Mouse (Mus musculus): Measurements from ENCODE around the gene Gskip.

The Gskip gene

DNA sequence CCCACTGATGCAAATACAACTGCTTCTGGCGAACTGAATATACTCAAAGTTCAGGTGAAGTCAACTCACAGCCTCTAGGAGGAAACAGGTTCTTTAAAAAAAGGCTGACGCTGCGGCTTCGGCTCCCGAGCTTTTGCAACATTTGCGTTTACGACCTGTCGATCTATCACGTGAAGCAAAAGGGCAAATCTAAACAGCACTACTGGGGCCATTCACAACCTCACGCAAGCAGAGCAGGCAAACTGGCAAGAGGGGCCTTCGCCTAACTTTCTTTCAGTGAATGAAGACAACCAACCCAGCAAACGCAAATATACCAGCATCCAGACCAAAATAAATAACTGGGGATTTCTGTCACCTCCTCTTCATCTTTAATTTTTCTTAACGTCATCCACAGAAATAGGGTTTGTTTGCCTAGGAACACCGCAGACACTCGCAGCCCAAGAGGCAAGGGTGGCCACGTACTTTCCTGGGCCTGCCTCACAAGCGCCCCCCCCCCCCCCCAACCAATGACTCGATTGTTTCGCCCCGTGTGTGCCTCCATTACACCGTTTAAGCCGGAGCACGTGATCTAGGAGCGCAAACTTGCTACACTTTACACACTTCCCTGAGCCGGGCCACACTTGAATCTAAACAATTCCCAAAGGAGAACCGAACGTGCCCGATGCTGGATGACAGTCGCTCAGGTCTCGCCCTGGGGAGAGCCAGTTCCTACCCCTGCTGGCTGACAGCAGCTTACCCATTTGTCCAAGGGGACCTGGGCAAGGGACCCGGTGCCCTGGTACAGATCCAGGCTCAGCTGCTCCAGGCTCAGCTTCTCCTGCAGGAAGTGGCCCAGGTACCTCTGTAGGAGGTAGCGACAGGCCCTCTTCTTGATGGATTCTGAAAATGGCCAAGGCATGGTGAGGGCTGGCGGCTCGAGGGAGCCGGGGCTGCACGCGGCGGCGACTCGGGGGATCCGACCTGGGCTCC is at the start of gene Gskip:
Gskip (plus strand) TSS at position 897 of the 969 bp plus-strand sequence.
- peak; percentile 33 to 41 for DNase-seq

DNA sequence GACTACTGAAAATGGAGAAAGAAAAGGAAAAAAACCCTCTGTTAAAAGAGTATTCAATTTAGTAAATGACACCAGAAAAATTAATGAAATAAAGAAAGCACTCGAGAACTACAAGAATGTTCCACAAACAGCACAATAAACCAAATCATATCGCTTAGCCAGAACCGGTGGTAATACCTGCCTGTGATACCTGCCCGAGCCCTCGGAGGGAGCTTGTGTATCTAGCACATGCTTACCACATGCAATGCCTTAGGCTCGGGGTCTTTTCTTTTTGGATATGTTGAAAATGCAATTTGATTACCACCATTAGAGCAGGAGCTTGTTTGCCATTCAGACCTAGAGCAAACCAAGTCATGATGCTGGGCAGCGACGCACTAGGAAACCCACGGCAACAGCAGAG is 48.1 kb upstream of the Gskip start:
- no peak for DNase-seq

DNA sequence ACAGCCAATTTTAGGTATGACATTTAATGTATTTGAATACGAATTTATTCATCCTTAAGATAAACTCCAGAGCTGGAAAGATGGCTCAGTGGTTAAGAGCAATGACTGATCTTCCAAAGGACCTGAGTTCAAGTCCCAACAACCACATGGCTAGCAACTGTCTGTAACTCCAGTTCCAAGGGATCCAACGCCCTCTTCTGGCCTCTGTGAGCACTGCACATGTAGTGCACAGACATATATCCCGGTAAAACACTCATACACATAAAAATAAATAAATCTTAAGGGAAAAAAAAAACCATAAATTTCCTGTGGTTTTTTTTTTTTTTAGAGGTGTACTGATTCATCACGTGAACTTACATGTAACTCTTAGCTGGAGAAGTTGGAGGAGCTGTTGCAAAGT is 47.1 kb upstream of the Gskip start:
- DNase-seq = no peak

DNA sequence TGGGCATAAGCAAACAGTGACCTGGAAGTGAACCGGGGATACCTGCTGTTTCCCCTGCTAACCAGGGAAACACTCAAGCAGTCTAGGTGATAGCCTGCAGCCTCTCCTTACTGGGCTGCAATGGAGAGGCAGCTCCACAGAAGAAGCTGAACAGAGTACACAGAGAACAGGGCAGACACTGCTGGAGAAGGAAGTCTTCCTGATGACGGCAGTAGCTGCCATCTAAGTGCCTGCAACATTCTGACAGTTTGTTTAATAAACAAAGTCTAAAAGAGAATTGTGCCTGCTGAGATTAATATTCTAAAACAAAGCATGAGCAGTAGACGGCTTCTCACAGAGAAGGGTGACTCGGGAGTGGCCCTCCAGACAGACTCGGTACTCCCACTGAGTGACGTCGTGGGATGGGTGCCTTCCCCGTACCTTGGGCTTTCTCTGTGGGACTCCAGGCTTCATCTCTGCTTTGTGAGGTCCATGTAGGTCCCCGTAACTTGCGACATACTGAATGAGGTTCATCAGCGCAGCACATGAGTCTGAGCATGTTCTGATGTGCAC is 41.8 kb upstream of the Gskip start:
- peak; percentile 6 to 28 for DNase-seq

DNA sequence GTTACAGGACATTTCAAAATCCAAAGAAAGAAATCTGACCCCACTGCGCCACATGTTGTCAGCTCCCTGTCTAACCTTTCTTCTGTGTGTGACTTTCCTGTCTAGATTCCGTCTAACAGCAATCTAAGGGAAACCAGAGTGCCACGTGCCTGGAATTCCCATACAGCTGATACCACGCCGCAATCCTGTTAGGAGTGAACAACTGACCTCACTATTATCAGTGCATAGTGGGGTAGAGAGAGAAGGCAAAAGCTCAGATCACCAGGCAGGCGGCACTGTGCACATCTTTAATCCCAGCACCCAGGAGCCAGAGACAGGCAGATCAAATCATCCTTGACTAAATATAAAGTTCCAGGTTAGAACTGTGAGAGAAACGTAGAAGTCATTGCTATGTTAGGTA is 28.8 kb upstream of the Gskip start:
- DNase-seq = no peak

DNA sequence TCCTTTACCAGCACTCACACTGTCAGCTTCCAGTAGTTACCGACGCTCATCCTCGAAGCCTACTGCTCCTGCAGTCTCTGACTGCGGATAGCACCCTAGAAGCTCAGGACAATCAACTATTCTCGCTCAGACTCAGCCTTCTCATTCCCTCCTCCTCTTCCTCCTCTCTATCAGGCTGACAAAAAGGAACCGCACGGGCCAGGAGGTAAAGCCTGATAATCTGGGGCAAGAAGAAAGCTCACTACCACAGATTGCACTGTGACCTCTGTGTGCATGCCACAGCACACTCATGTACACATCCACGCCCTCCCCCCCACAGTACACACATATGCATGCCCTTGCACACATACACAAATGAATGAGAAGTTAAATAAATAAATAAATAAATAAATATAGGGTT is 8.4 kb upstream of the Gskip start:
- no peak for DNase-seq

DNA sequence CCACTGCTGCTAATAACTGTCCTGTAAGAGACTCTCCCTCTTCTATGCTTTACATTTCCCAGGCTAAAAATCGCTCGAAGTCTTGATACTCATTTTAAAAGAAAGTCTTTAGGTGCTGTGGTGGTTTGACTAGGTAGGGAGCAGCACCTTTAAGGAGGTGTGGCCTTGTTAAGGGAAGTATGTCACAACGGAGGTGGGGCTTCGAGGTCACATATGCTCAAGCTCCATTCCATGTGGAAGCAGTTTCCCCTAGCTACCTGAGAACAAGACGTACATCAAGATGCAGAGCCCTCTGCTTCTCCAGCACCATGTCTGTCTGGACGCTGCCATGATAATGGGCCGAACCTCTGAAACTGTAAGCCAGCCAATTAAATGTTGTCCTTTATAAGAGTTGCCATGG is 6.4 kb upstream of the Gskip start:
- DNase-seq = no peak

DNA sequence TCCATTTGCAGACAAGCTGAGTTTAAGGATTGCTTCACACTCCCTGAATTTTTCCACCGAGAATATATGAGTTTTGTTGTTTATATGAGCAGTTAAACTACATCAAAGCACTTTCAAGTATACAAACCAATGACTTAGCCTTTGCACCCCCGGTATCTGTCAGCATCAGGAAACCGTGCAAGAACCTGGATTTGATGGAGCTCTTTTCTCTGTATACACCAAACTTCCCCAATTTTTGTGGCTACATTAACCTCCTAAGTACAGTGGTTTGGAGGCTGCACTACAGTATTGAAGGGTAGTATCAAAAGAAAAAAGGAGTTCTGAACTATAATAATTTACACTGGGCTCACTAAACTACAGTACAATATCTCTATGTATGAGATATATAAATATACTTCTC is 5.9 kb upstream of the Gskip start:
- DNase-seq = no peak

DNA sequence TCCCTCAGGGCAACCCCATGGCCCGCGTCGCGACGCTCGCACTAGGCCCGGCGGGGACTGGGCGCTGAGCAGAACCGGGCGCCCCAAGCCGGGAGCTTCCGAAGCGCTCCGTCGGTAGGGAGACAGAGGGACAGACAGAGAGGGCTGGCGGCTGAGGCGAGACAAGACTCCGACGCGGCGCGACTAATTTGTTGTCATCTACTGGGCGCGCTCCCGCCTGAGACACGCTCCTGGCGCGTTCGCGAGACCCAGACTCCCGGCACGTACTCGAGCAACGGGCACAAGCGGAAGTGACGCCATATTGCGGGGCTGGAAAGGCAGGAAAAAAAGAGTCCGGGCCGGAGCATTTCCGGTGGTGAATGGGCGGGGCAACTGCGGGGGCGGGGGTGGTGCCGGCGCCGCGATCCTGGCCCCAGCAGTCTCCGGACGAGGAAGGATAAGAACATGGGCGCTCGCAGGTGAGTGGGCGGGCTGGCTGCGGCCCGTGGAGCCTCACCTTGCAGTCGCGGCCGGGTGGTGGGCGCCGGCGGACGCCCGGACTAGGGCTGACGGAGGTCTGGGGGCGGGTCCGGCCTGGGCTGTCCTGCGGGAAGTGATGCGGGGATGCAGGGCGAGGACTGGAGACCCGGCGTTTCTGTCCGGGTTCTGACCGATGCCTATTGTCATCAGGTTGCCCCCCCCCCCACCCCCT is 517 bp downstream of the Gskip start, which contains the start of gene Atg2b:
Atg2b (minus strand) TSS at position 211 of the 691 bp plus-strand sequence.
- DNase-seq = peak; percentile 97

DNA sequence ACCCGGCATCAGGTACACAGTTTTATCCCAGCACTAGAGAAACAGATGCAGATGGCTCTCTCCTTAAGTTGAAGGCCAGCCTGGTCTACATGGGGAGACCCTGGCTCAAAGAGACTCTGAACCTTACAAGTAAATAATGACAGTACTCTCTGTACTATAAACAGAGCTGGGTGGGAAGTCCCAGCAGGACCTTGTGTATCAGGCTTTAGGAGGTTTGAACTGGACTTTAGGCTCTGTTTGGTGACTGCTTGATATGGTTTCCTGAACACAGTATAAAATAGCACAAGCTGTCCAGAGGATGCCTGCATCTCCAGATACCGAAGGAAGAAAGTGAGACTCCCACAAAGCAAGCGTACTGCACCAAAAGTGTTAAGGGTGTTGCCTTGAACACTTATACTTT is 2.2 kb downstream of the Gskip start:
- no peak for DNase-seq

DNA sequence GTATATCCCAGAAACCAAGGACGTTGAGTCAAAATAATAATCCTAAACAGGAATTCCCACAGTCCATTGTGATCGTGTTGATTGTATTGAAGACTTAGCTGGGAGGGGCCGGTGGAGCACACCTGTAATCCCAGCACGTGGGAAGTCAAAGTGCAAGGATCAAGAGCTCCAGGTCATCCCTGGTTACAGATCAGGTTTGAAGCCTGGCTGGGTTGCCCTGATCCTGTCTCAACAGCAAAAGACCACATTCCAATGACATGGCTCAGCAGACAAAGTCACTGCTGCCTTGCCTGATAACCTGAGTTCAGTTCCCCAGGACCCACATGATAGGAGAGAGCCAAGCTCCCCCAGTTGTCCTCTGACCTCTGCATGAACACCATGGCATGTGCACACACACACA is 2.8 kb downstream of the Gskip start:
- no peak for DNase-seq

DNA sequence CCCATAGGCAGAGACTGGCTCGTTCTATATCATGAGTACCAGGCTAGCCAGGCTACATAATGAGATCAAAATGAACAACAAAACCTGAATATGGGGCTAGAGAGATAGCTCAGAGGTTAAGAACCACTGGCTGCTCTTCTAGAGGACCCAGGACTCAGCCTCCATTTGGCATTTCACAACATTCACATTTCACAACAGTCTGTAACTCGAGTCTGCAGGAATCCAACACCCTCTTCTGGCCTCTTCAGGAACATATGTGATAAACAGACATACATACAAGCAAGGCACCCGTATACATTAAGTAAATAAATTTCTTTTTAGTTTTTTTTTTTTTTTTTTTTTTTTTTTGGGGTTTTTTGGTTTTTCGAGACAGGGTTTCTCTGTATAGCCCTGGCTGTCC is 3.9 kb downstream of the Gskip start:
- no peak for DNase-seq

DNA sequence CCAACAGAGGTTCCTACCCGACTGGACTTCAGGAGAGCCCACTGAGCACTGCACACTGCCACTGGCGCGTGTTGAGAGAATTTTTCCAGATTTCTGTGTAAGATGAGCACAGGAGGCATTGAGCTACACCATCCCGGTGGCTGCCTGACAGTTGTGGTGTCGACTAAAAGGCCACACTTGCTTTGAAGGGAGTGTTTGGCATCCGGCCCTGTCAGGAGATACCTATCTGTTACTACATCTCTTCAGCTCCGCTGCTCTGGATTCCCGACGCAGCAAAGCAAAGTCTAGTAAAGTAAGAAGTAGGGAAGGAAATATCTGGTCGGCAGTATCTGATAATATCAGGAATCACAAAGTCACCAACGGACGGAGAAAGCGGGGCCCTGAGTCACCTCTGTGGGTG is 4.8 kb downstream of the Gskip start:
- DNase-seq = no peak

DNA sequence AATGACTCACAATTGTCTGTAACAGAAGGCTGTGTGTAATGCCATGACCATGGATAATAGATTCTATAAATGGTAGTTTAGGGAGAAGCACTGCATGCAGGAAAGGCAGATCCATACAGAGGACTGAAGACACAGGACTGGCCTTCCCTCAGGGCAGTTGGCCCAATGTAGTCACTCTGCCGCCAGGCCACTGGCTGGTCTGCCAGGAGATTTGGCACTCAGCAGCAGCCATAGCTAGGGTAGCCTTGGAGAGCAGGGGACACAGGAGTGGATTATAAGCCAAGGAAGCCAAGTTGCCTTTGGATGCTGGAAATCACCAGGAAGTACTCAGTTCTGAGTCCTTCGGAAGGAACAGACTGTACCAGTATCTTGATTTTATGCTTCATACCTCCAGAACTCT is 9.4 kb downstream of the Gskip start:
- DNase-seq = no peak

DNA sequence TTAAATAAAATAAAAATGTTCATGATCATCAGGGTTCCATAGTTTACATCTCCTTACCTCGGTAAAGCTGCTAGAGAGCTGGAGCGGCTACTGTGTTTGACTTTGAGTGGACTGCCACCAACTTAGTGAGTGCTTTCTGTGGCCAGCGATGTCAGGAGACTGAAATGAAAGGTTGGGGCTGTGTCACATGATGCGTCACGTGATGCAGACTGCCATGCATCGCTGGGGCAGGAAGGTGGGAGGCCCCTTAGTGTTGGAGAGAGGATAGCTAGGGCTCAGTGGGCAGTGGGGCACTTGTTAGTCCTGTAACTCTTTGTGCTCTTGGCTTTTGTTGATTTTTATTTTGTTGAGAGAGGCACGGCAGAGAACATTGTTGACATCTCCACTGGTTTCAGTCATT is 11.2 kb downstream of the Gskip start:
- no peak for DNase-seq

DNA sequence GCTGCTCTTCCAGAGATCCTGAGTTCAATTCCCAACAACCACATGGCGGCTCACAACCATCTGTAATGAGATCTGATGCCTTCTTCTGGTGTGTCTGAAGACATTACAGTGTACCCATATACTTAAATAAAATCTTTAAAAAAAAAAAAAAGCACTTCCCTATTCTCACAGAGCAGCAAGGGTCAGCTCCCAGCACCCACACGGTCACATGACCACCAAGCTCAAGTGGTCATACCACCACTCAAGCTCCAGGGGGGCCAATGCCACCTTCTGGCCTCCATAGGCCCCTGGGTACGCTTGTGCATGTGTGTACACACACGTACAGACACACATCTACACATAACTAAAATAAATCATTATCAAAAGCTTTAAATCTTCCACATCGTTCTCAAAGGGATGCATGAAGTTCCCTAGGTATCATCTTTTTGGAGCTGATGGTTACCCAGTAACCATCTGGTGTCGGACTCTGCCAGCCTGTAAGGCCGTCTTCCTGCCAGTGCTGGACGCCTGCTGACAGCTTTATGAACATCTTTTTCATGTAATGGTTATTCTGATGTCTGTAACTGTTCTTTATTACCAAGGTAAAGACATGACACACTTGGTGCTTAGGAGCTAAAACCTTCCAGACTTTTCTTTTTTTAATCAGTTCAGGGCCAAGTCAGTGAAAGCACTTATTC is 12.6 kb downstream of the Gskip start:
- DNase-seq = no peak

DNA sequence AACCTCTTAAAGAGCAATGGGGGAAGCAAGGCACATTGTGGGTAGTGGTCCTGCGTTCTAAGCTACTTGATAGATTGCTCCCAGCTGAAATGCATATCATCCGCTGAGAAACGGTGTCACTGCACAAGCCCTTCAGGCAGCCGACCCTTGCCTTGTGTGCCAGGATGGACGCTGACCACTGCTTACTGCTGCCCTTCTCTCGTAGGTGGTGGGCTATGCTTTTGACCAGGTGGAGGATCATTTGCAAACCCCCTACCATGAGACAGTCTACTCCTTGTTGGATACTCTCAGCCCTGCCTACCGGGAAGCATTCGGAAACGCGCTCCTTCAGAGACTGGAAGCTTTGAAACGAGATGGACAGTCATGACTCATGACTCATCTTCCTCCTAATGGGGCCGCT is 15.8 kb downstream of the Gskip start:
- no peak for DNase-seq

DNA sequence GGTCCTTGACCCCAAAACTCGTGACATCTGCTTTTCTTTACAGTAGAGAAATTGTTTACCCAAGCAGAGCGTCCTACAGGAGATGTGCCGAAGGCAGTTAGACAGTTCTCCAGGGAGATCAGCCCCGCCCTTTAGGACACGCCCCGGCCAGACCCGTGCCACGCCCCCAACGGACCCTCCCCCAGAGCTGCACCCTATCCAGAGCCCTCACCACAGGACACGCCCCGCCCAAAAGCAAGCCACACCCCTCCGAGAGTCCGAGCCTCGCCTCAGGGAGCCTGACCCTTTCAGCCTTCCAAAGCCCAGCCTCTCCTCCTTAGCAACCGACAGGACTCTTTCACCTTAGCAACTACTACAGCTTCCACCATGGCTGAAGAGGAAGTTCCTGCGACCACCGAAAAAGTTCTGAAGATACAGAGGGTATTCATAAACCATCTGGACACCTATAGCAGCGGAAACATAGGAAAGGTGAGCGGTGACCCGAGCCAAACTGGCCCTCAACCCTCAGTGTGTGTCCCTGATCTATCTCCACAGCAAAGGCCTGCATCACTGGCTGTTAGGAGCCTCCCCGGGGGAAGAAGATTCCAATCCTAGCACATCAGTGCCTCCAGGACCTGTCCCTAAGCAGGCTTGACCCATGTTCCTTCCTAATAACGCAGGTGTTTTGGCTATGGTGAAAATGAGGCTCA is 21.3 kb downstream of the Gskip start, which contains the start of gene Ak7:
Ak7 (plus strand) TSS at position 178 of the 689 bp plus-strand sequence.
- peak; percentile 84 for DNase-seq

DNA sequence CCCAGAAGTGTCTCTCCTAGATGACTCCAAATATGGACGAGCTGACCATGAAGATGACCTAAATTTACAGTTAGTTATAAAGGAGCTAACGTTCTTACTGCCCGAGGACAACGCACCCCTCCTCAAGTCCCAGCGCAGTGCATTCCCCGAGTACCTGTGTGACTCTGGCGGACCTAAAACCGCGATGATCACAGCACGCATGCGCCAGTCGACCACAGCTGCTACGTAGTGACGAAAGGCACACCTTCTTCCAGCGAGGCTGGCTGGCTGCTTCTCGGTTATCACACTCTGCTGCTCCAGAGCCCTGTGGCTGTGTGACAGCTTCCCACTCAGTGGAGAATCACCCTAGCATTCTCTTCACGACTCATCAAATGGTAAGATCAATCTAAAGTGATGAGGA is 34.0 kb downstream of the Gskip start:
- peak in 1 of 2 experiments; percentile 16 for DNase-seq

DNA sequence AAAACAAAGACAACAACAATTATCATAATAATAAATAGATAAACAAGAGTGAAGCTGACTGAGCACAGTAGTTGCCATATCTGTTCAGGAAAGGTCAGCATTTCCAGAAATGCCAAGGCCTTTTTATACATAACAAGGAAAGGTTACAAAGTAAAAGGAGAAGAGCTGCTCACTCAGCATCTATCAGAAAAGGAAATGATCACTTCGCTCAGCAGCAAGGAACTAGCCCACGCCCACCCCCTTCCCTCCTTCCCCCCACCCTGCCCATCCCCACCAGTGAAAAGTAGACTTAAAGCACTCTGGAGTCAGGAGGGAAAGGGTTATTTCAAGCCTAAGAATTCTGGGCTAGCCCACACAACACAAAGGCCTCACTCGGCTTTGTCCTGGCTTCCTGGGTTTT is 35.6 kb downstream of the Gskip start:
- no peak for DNase-seq

DNA sequence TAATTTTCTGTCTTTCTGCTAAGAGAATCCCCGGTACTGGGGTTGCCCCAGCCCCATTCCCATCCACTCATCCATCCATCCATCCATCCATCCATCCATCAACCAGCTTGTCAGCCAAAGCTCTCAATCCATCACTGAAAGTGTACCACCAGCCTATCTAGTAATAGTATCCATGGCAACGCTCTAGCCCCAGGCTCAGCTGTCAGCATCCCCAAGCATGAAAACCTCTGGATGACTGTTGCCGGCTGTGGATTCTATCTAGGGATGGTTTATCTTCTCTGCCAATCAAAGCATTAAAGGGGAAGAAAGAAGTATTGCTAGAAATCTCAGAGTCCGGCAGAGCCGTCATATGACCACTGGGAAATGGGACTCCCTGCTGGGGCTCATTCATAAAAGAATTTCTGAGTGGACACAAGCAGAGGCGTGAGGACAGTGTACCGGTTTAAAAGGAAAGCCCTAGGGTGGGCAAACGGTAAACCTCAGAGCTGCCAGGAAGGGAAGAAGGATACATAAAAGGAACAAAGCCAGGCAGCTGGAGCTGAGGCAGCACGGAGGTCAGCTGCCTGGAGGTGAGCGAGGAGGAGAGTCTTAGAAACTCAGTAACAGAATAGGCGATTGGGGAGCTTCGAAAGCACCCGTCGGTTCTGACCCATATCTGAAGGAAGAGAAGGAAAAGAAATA is 37.0 kb downstream of the Gskip start:
- DNase-seq = no peak

DNA sequence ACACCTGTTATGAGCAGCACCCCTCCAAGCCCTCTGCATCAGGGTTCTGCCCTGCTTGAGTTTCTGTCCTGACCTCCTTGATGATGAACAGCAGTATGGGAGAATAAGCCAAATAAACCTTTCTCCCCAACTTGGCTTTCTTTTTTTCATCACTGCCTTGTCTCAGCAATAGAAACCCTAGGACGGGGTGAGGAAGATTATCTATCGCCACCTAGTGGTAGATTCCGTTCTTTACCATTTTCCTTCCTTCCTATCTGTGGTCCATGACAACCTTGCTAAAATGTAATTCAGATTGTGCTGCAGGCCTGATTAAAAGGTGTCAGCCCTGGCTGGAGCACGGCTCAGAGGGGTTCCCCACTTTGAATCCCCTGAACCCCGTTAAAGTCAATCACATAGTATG is 38.0 kb downstream of the Gskip start:
- DNase-seq = no peak
